Mouse (Mus musculus): ENCODE measurements around the gene Gclm.

GRCm38 (mm10) chr3:122209511-122209910 is 35.8 kb upstream of the Gclm start:
- no peak for TF ChIP-seq GATA1 (IDR thresholded peaks at IDR 0.05; ENCODE audit: borderline replicate concordance, low read length)
- TF ChIP-seq FLI1 (IDR thresholded peaks at IDR 0.05; ENCODE audit: low read length) = no peak
